Mouse (Mus musculus) midbrain, embryonic 12.5 days (tissue): Measurements from ENCODE around the gene Il17rc. TPM values are rescaled to one million over a fixed set of nuclear protein-coding genes. Genes with fewer than 3 reads are reported as not detected.

Experiments
- ATAC-seq: fragments of 200-750 bp; cut with Nextera tagmentation; 2 replicates; pipeline ENCODE4 v1.8.0; 2017; ENCODE audit warnings: low read depth, moderate TSS enrichment, moderate library complexity; ENCODE audit not compliant: low FRiP score
- H3K27ac ChIP-seq: fragments of 300-500 bp; sonication (generic); replicated peaks from 2 replicates; pipeline ENCODE4 v1.5.1; 2016; ENCODE audit warnings: mild to moderate bottlenecking
- H3K27me3 ChIP-seq: fragments of 300-500 bp; sonication (generic); 2 replicates; pipeline ENCODE4 v1.6.1; 2016; ENCODE audit warnings: mild to moderate bottlenecking
- H3K36me3 ChIP-seq: fragments of 300-500 bp; sonication (generic); 2 replicates; pipeline ENCODE4 v1.6.1; 2016
- H3K4me1 ChIP-seq: fragments of 300-500 bp; sonication (generic); 2 replicates; pipeline ENCODE4 v1.6.1; 2016
- H3K4me2 ChIP-seq: fragments of 300-500 bp; sonication (generic); replicated peaks from 2 replicates; pipeline ENCODE4 v1.6.1; 2016; ENCODE audit warnings: mild to moderate bottlenecking, moderate library complexity
- H3K4me3 ChIP-seq: fragments of 300-500 bp; sonication (generic); 2 replicates; pipeline ENCODE4 v1.5.1; 2016; ENCODE audit warnings: mild to moderate bottlenecking
- H3K9ac ChIP-seq: fragments of 300-500 bp; sonication (generic); replicated peaks from 2 replicates; pipeline ENCODE4 v1.6.1; 2016; ENCODE audit warnings: mild to moderate bottlenecking, moderate library complexity
- H3K9me3 ChIP-seq: fragments of 300-500 bp; sonication (generic); 2 replicates; pipeline ENCODE4 v1.6.1; 2016; ENCODE audit warnings: mild to moderate bottlenecking
- WGBS: fragments of 180-500 bp; shearing (Covaris S2); methylation state at CpG from one replicate; pipeline ENCODE4 v1.1.7; 2016; 5-methylcytosine and 5-hydroxymethylcytosine counted together
- polyA plus RNA-seq: library from polyadenylated mRNA; unstranded; fragments of >200 nt; fragmentation: Nextera tagmentation; extraction: Ambion mirVana; gene quantifications from 2 replicates; pipeline ENCODE4 v1.2.1, GENCODE M21; 2016

Gene Il17rc
- polyA plus RNA-seq, 1 experiment from 2014 or later, result 6.3 TPM

GRCm38 (mm10) chr6:113480555-113481373 lies 9.5 kb downstream of the Il17rc start:
- H3K4me1 ChIP-seq, result peaks cover 34% of the 10 kb centered on the region
- H3K4me2 ChIP-seq, result no peak overlapping the region
- H3K27me3 ChIP-seq, result peaks cover 42% of the 10 kb centered on the region
- H3K9ac ChIP-seq, result no peak overlapping the region
- H3K4me3 ChIP-seq, result no peak overlapping the region
- H3K27ac ChIP-seq, result no peak overlapping the region
- ATAC-seq, result no peak
- H3K9me3 ChIP-seq, result no peaks in the 10 kb centered on the region
- 70% methylated on average over 18 of the region's 18 CpGs for WGBS
- no peaks in the 10 kb centered on the region for H3K36me3 ChIP-seq

GRCm38 (mm10) chr6:113482477-113483099 lies 11.4 kb downstream of the Il17rc start:
- H3K27ac ChIP-seq, result peak overlapping the region; percentile 88
- H3K4me3 ChIP-seq, result peak overlapping the region; percentile 70
- peak; percentile 56 for ATAC-seq
- H3K36me3 ChIP-seq, result peaks cover 6% of the 10 kb centered on the region
- peaks cover 34% of the 10 kb centered on the region for H3K4me1 ChIP-seq
- peak overlapping the region; percentile 79 for H3K4me2 ChIP-seq
- under 1% methylated on average over 58 of the region's 65 CpGs for WGBS
- no peaks in the 10 kb centered on the region for H3K9me3 ChIP-seq
- H3K9ac ChIP-seq, result peak overlapping the region; percentile 69
- peaks cover 32% of the 10 kb centered on the region for H3K27me3 ChIP-seq

GRCm38 (mm10) chr6:113483100-113483615 lies 11.9 kb downstream of the Il17rc start, which contains the start of gene Creld1:
Gene Creld1, plus strand, starts transcription at chr6:113483297.
- Histone ChIP-seq H3K4me2 (peak within 1 kb of the TSS; percentile 79), H3K4me3 (peak within 1 kb of the TSS; percentile 70), H3K9ac (peak within 1 kb of the TSS; percentile 80), H3K27ac (peak within 1 kb of the TSS; percentile 88), H3K36me3 (peaks cover 9% of the 10 kb centered on the region), H3K9me3 (no peaks in the 10 kb centered on the region), H3K4me1 (peaks cover 34% of the 10 kb centered on the region), H3K27me3 (peaks cover 32% of the 10 kb centered on the region)
- ATAC-seq, result peak; percentile 97
- under 1% methylated on average over 26 of the region's 26 CpGs for WGBS

- peak overlapping the region; percentile 79 for H3K4me2 ChIP-seq
- H3K9me3 ChIP-seq, result no peaks in the 10 kb centered on the region
- H3K27ac ChIP-seq, result peak overlapping the region; percentile 88
- peak overlapping the region; percentile 70 for H3K4me3 ChIP-seq
- H3K9ac ChIP-seq, result peak overlapping the region; percentile 80
- ATAC-seq, result peak; percentile 63
- H3K27me3 ChIP-seq, result peaks cover 31% of the 10 kb centered on the region
- WGBS, result 12% methylated on average over 10 of the region's 10 CpGs
- H3K4me1 ChIP-seq, result peaks cover 34% of the 10 kb centered on the region
- H3K36me3 ChIP-seq, result peaks cover 15% of the 10 kb centered on the region
Measured at GRCm38 (mm10) chr6:113483729-113484128, 12.5 kb downstream of the Il17rc start.

GRCm38 (mm10) chr6:113487125-113487576 lies 15.9 kb downstream of the Il17rc start:
- H3K4me1 ChIP-seq, result peaks cover 27% of the 10 kb centered on the region
- ATAC-seq, result no peak
- WGBS, result 68% methylated on average over 7 of the region's 7 CpGs
- no peaks in the 10 kb centered on the region; the same call in 1 of the 2 replicates for H3K27me3 ChIP-seq
- H3K9ac ChIP-seq, result no peak overlapping the region
- H3K4me3 ChIP-seq, result no peak overlapping the region
- no peaks in the 10 kb centered on the region for H3K9me3 ChIP-seq
- H3K36me3 ChIP-seq, result peaks cover 46% of the 10 kb centered on the region
- no peak overlapping the region for H3K27ac ChIP-seq
- no peak overlapping the region for H3K4me2 ChIP-seq

GRCm38 (mm10) chr6:113489410-113489809 lies 18.2 kb downstream of the Il17rc start:
- 96% methylated on average over 14 of the region's 14 CpGs for WGBS
- no peak for ATAC-seq
- no peak overlapping the region for H3K4me3 ChIP-seq
- no peaks in the 10 kb centered on the region for H3K9me3 ChIP-seq
- H3K27ac ChIP-seq, result no peak overlapping the region
- no peak overlapping the region for H3K4me2 ChIP-seq
- peaks cover 53% of the 10 kb centered on the region for H3K36me3 ChIP-seq
- H3K9ac ChIP-seq, result no peak overlapping the region
- no peaks in the 10 kb centered on the region; the same call in 1 of the 2 replicates for H3K27me3 ChIP-seq
- peaks cover 14% of the 10 kb centered on the region for H3K4me1 ChIP-seq

- Histone ChIP-seq H3K9ac (no peak overlapping the region), H3K27ac (no peak overlapping the region), H3K9me3 (no peaks in the 10 kb centered on the region), H3K4me3 (no peak overlapping the region), H3K4me2 (no peak overlapping the region), H3K27me3 (peaks cover 18% of the 10 kb centered on the region), H3K36me3 (peaks cover 47% of the 10 kb centered on the region), H3K4me1 (peaks cover 12% of the 10 kb centered on the region)
- ATAC-seq, result no peak
- WGBS, result 80% methylated on average over 24 of the region's 24 CpGs
Measured at GRCm38 (mm10) chr6:113492101-113492864, 21.1 kb downstream of the Il17rc start.

GRCm38 (mm10) chr6:113494258-113494788 lies 23.1 kb downstream of the Il17rc start:
- H3K9me3 ChIP-seq, result no peaks in the 10 kb centered on the region
- H3K4me1 ChIP-seq, result peaks cover 12% of the 10 kb centered on the region; the same call in 1 of the 2 replicates
- peak overlapping the region; percentile 42 for H3K4me3 ChIP-seq
- H3K4me2 ChIP-seq, result peak overlapping the region; percentile 56
- ATAC-seq, result peak; percentile 81
- 2% methylated on average over 51 of the region's 54 CpGs for WGBS
- peaks cover 18% of the 10 kb centered on the region for H3K27me3 ChIP-seq
- H3K27ac ChIP-seq, result 0 out of 2 replicates have a peak overlapping the region, but pooled peaks have one; percentile 36
- peaks cover 34% of the 10 kb centered on the region for H3K36me3 ChIP-seq
- H3K9ac ChIP-seq, result peak overlapping the region; percentile 29

- Histone ChIP-seq H3K4me1 (peaks cover 12% of the 10 kb centered on the region; the same call in 1 of the 2 replicates), H3K4me3 (peak overlapping the region; percentile 42), H3K4me2 (peak overlapping the region; percentile 56), H3K9ac (no peak overlapping the region; the same call in 1 of the 2 replicates), H3K27me3 (peaks cover 23% of the 10 kb centered on the region), H3K27ac (no peak overlapping the region), H3K9me3 (no peaks in the 10 kb centered on the region), H3K36me3 (peaks cover 25% of the 10 kb centered on the region)
- 51% methylated on average over 28 of the region's 28 CpGs for WGBS
- no peak; the same call in 1 of the 2 replicates for ATAC-seq
Measured at GRCm38 (mm10) chr6:113495071-113495675, 23.9 kb downstream of the Il17rc start.

- Histone ChIP-seq H3K9me3 (no peaks in the 10 kb centered on the region), H3K9ac (no peak overlapping the region), H3K4me3 (no peak overlapping the region), H3K27me3 (peaks cover 38% of the 10 kb centered on the region), H3K36me3 (no peaks in the 10 kb centered on the region), H3K27ac (no peak overlapping the region), H3K4me1 (peaks cover 23% of the 10 kb centered on the region), H3K4me2 (no peak overlapping the region)
- ATAC-seq, result no peak
- WGBS, result 82% methylated on average over 6 of the region's 6 CpGs
Measured at GRCm38 (mm10) chr6:113499346-113499745, 28.1 kb downstream of the Il17rc start.
